Mouse (Mus musculus): ENCODE results near the gene Ppp4c. TPM values are rescaled to one million over a fixed set of nuclear protein-coding genes. Genes with fewer than 3 reads are reported as not detected.

Ppp4c gene
- polyA plus RNA-seq, 1 experiment = 111 TPM

DNA sequence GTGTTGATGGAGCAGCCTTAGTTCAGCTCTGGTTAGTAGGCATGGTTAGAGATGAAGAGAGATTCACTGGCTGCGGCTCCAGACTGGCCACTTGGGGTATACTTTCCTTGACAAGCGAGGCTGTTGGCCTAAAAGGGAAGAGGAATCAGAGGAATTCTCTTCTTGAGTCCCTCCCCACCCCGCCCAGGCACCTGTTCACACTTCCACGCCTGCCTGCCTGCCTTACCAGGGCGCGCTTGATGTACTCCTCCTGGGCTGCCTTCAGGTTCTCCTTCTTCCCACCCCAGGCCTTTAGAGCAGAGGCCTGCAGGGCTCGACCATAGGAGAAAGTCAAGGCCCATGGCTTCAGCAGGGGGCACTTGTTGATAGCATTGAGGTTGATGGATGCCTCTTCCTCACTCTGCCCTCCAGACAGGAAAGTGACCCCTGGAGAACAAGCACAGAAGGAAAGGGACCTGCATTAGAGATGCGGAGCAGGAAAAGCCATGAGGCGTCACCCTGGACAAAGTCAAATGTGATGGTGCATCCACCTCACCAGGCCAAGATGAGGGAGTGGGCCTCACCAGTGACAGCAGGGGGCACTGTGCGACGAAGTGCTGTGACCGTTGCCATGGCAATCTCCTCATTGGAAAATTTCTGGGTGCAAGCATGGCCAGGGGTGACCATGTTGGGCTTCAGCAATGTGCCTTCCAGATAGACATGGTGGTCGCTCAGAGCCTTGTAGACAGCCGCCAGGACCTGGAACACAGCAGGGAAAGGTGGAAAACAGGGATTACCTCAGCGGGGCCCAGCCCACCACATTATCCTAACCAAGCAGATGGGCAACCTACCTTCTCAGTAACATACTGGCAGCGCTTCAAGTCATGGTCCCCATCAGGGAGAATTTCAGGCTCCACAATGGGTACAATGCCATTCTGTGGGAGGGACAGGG, 3.4 kb upstream of the Ppp4c start:
- Histone ChIP-seq H3K27ac (ENCODE audit: insufficient read depth, low read length) (no peak overlapping the region), H3K4me1 (ENCODE audit: control insufficient read depth, insufficient read depth, low read length) (no peaks in the 10 kb centered on the region), H3K27me3 (ENCODE audit: control insufficient read depth, insufficient read depth, low read length, poor library complexity, severe bottlenecking) (no peaks in the 10 kb centered on the region), H3K36me3 (ENCODE audit: control insufficient read depth, insufficient read depth, low read length, poor library complexity, severe bottlenecking) (peaks cover 29% of the 10 kb centered on the region), H3K9me3 (replicated peaks; ENCODE audit: control insufficient read depth, insufficient read depth, low read length, poor library complexity, severe bottlenecking) (no peaks in the 10 kb centered on the region), H3K9ac (ENCODE audit: low read depth, poor library complexity, severe bottlenecking) (no peak overlapping the region), H3K4me3 (ENCODE audit: low read depth, low read length) (peak overlapping the region; percentile 52; the same call in 1 of the 2 replicates)
- TF ChIP-seq CTCF (IDR thresholded peaks at IDR 0.05; ENCODE audit: low read depth, low read length) (peak; percentile 42), POLR2A (IDR thresholded peaks at IDR 0.05; ENCODE audit: insufficient read depth, low read length) (no peak)

DNA sequence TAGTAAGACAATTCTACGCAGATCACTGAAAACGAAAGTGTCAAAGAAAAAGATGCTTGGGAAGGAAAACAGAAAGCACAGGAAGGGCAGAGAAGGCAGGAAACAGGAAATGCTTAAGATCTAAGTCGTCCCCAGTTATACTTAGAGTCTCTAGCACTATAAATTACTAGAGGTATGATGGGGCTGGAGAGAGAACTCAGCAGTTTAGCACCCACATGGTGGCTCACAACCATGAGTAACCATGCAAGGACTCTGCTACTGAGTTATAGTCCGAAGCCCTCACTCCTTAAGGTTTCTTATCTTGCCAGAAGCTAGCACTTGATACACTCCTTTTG, 1.9 kb upstream of the Ppp4c start:
- Histone ChIP-seq H3K27ac (ENCODE audit: insufficient read depth, low read length) (no peak overlapping the region), H3K9ac (ENCODE audit: low read depth, poor library complexity, severe bottlenecking) (no peak overlapping the region), H3K4me1 (ENCODE audit: control insufficient read depth, insufficient read depth, low read length) (no peaks in the 10 kb centered on the region), H3K9me3 (replicated peaks; ENCODE audit: control insufficient read depth, insufficient read depth, low read length, poor library complexity, severe bottlenecking) (no peaks in the 10 kb centered on the region), H3K36me3 (ENCODE audit: control insufficient read depth, insufficient read depth, low read length, poor library complexity, severe bottlenecking) (peaks cover 41% of the 10 kb centered on the region), H3K27me3 (ENCODE audit: control insufficient read depth, insufficient read depth, low read length, poor library complexity, severe bottlenecking) (no peaks in the 10 kb centered on the region), H3K4me3 (ENCODE audit: low read depth, low read length) (no peak overlapping the region)
- no peak for TF ChIP-seq EP300 (IDR thresholded peaks at IDR 0.05; ENCODE audit: insufficient read depth, low read depth, low read length)
- no peak for TF ChIP-seq CTCF (IDR thresholded peaks at IDR 0.05; ENCODE audit: low read depth, low read length)
- TF ChIP-seq POLR2A (IDR thresholded peaks at IDR 0.05; ENCODE audit: insufficient read depth, low read length) = no peak

DNA sequence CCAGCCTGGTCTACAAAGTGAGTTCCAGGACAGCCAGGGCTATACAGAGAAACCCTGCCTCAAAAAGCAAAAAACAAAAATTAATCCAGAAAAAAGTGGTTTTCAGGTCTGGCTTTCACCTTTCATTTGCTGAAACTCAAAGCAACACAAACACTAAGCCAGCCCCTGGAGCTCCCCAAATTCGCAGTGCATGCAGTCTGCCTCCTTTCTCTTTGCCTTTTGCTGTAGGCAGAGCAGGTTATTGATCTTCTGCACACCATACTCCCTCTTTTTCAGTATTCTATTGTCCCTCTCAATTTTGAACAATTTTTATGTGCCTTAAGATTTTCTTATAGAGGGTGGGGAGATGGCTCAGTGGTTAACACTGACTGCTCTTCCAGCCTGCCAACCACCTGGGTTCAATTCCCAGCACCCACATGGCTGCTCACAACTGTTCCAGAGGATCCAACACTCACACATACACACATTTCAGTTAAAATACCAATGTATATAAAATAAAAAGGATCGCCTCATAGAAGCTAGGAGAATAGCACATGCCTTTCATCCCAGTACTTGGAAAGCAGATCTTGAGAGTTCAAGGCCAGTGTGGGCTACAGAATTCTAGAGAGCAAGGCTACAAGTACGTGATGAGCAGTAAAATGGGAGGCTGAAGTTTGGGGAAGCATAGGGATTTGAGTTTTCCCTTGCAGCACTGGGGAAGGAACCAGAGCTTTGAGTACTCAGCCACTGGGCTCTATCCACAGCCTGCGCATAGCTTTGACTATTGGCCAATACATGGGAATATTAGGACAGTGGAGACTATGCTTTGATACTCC, 1.4 kb upstream of the Ppp4c start:
- no peaks in the 10 kb centered on the region for H3K9me3 ChIP-seq (replicated peaks; ENCODE audit: control insufficient read depth, insufficient read depth, low read length, poor library complexity, severe bottlenecking)
- no peaks in the 10 kb centered on the region for H3K4me1 ChIP-seq (ENCODE audit: control insufficient read depth, insufficient read depth, low read length)
- no peaks in the 10 kb centered on the region for H3K27me3 ChIP-seq (ENCODE audit: control insufficient read depth, insufficient read depth, low read length, poor library complexity, severe bottlenecking)
- H3K4me3 ChIP-seq (ENCODE audit: low read depth, low read length) = no peak overlapping the region
- H3K36me3 ChIP-seq (ENCODE audit: control insufficient read depth, insufficient read depth, low read length, poor library complexity, severe bottlenecking) = peaks cover 46% of the 10 kb centered on the region
- H3K27ac ChIP-seq (ENCODE audit: insufficient read depth, low read length) = no peak overlapping the region
- H3K9ac ChIP-seq (ENCODE audit: low read depth, poor library complexity, severe bottlenecking) = peak overlapping the region; percentile 96; the same call in 1 of the 2 replicates
- TF ChIP-seq EP300 (IDR thresholded peaks at IDR 0.05; ENCODE audit: insufficient read depth, low read depth, low read length) (no peak), CTCF (IDR thresholded peaks at IDR 0.05; ENCODE audit: low read depth, low read length) (no peak), POLR2A (IDR thresholded peaks at IDR 0.05; ENCODE audit: insufficient read depth, low read length) (no peak)

DNA sequence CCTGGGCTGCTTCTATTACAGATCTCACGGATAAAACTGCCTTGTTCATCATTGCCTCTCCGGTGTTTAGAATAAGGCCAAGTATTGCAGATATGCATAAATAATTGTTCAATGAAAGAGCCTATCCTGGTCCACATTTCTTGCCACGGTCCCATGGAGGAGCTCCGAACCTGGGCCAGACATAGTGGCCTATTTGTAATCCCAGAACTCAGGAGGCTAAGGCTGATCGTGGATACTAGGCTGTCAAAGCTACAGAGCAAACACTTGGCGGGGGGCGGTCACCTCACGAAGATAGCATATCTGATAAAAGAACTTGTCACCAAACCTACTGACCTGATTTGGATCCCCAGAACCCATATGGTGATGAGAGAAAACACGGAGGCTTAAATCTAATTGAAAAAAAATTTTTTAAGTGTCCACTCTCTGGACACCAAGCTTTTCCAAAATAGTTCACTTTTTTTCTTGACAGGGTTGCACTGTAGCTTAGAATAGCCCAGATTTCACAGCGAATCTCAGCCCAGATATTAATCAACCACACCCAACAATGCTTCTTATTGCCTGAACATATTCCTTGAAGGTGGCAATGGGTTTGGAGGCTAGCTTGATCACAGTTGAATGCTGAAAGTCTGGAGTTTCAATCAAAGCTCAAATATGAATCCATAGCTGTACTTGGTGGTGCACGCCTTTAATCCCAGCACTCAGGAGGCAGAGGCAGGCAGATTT, 586 bp upstream of the Ppp4c start:
- peak overlapping the region; percentile 67 for H3K27ac ChIP-seq (ENCODE audit: insufficient read depth, low read length)
- no peaks in the 10 kb centered on the region for H3K4me1 ChIP-seq (ENCODE audit: control insufficient read depth, insufficient read depth, low read length)
- no peak for TF ChIP-seq CTCF (IDR thresholded peaks at IDR 0.05; ENCODE audit: low read depth, low read length)
- TF ChIP-seq POLR2A (IDR thresholded peaks at IDR 0.05; ENCODE audit: insufficient read depth, low read length) = no peak
- no peak for TF ChIP-seq EP300 (IDR thresholded peaks at IDR 0.05; ENCODE audit: insufficient read depth, low read depth, low read length)
- H3K27me3 ChIP-seq (ENCODE audit: control insufficient read depth, insufficient read depth, low read length, poor library complexity, severe bottlenecking) = no peaks in the 10 kb centered on the region
- peaks cover 50% of the 10 kb centered on the region for H3K36me3 ChIP-seq (ENCODE audit: control insufficient read depth, insufficient read depth, low read length, poor library complexity, severe bottlenecking)
- H3K9ac ChIP-seq (ENCODE audit: low read depth, poor library complexity, severe bottlenecking) = peak overlapping the region; percentile 96
- H3K4me3 ChIP-seq (ENCODE audit: low read depth, low read length) = peak overlapping the region; percentile 91
- no peaks in the 10 kb centered on the region for H3K9me3 ChIP-seq (replicated peaks; ENCODE audit: control insufficient read depth, insufficient read depth, low read length, poor library complexity, severe bottlenecking)

DNA sequence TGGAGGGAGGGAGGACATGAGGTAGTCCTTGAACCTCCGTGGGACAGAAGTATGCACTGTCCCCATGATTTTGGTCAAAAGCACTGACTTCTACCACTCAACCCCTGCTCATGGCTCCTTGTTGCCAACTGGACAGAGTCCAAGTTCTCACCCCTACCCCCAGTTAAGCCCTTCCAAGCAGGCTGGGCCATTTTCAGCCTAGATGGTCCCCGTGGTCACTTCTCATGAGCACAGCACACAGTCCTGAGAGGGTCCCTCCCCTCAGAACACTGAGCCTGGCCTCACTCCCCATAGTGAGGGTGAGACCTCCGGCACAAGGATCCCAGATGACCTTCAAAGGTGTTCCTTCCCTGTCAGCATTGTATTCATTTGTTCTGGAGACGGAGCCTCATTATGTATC, 3.2 kb downstream of the Ppp4c start:
- Histone ChIP-seq H3K9ac (ENCODE audit: low read depth, poor library complexity, severe bottlenecking) (no peak overlapping the region), H3K4me3 (ENCODE audit: low read depth, low read length) (no peak overlapping the region), H3K27me3 (ENCODE audit: control insufficient read depth, insufficient read depth, low read length, poor library complexity, severe bottlenecking) (no peaks in the 10 kb centered on the region), H3K9me3 (replicated peaks; ENCODE audit: control insufficient read depth, insufficient read depth, low read length, poor library complexity, severe bottlenecking) (no peaks in the 10 kb centered on the region), H3K4me1 (ENCODE audit: control insufficient read depth, insufficient read depth, low read length) (no peaks in the 10 kb centered on the region), H3K27ac (ENCODE audit: insufficient read depth, low read length) (no peak overlapping the region), H3K36me3 (ENCODE audit: control insufficient read depth, insufficient read depth, low read length, poor library complexity, severe bottlenecking) (peaks cover 48% of the 10 kb centered on the region)
- TF ChIP-seq CTCF (IDR thresholded peaks at IDR 0.05; ENCODE audit: low read depth, low read length) = no peak
- TF ChIP-seq POLR2A (IDR thresholded peaks at IDR 0.05; ENCODE audit: insufficient read depth, low read length) = no peak
- TF ChIP-seq EP300 (IDR thresholded peaks at IDR 0.05; ENCODE audit: insufficient read depth, low read depth, low read length) = no peak

All from ES-Bruce4 (cell line).